Comparison of ENCODE assay signal across 8 mouse cellular contexts in the genomic region with DNA sequence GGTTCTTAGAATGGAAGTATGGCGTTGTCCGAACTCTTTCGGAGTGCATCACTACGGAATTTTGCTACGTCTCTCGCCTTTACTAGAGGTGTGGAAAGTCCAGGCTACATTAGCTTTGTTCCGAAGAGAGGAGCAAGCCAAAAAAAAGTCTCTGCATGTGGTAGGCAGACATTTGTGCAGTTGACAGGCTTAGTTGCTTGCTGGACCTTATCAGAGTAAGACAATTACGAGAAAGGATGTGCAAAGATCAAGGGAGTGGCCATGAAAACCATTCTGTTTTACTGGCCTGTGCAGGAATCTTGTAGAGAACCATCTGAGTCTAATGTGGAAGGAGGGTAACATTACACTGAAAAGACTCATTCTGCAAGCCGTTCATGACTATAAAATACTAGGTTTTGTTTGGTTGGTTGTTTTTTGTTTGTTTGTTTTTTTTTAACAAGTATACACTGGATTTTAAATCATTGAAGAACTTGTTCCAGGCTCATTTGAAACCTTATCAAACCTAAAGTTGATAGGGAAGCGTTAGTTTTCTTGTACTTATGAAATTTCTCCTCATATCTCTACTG. TPM values are rescaled to one million over a fixed set of nuclear protein-coding genes. Genes with fewer than 3 reads are reported as not detected.
DNase-seq lines count a peak whose midpoint lies in the region; ATAC-seq and TF ChIP-seq lines count a peak whose summit lies in the region.

No protein-coding gene starts in this region.

- peaks cover 2% of the 10 kb centered on the region; the same call in 1 of the 2 replicates for H3K4me1 ChIP-seq in heart, embryonic 11.5 days (ENCODE audit: control insufficient read depth, insufficient read depth, low read length)
- peaks cover 17% of the 10 kb centered on the region for H3K4me1 ChIP-seq in E14TG2a.4 (replicated peaks; ENCODE audit: low read depth, low read length)
- peaks cover 7% of the 10 kb centered on the region for H3K4me1 ChIP-seq in forebrain, embryonic 12.5 days
- H3K4me1 ChIP-seq in liver, embryonic 16.5 days (ENCODE audit: control insufficient read depth, low read depth, low read length): peaks cover 13% of the 10 kb centered on the region

- 14% methylated on average over 10 of the region's 10 CpGs for WGBS in heart, embryonic 11.5 days (ENCODE audit: insufficient replicate concordance)
- 19% methylated on average over 10 of the region's 10 CpGs for WGBS in forebrain, embryonic 12.5 days
- 5% methylated on average over 10 of the region's 10 CpGs for WGBS in liver, embryonic 16.5 days (ENCODE audit: insufficient replicate concordance)

- DNase-seq in heart, postnatal 14 days: no peak
- no peak for DNase-seq in adrenal gland, adult (ENCODE audit: inconsistent age in 2 of 2, low spot score in 1 of 2)
- DNase-seq in left cerebral cortex, postnatal 4 days: no peak

- intact Hi-C loops in heart, postnatal 14 days (cut with DNase I): no loop called here
- intact Hi-C loops in left cerebral cortex, postnatal 4 days (cut with DNase I): no loop called here

- TF ChIP-seq CTCF in E14TG2a.4 (conservative IDR thresholded peaks at IDR 0.05; ENCODE audit: low read length): no peak

- peak overlapping the region; percentile 79 for H3K9ac ChIP-seq in heart, embryonic 11.5 days (ENCODE audit: low read depth, low read length)
- H3K9ac ChIP-seq in forebrain, embryonic 12.5 days: peak overlapping the region; percentile 81
- peak overlapping the region; percentile 94 for H3K9ac ChIP-seq in liver, embryonic 16.5 days (ENCODE audit: low read depth, low read length)

- no peaks in the 10 kb centered on the region for H3K36me3 ChIP-seq in heart, embryonic 11.5 days (ENCODE audit: control insufficient read depth, insufficient read depth, low read length)
- H3K36me3 ChIP-seq in E14TG2a.4 (ENCODE audit: insufficient read depth, low read length): no peaks in the 10 kb centered on the region
- no peaks in the 10 kb centered on the region for H3K36me3 ChIP-seq in forebrain, embryonic 12.5 days (replicated peaks)
- H3K36me3 ChIP-seq in liver, embryonic 16.5 days (ENCODE audit: control insufficient read depth, insufficient read depth): no peaks in the 10 kb centered on the region

- peak overlapping the region; percentile 72 for H3K4me2 ChIP-seq in heart, embryonic 11.5 days
- H3K4me2 ChIP-seq in forebrain, embryonic 12.5 days: peak overlapping the region; percentile 80
- H3K4me2 ChIP-seq in liver, embryonic 16.5 days (ENCODE audit: low read depth, low read length): peak overlapping the region; percentile 88

- H3K9me3 ChIP-seq in heart, embryonic 11.5 days (replicated peaks; ENCODE audit: control insufficient read depth, low read length): no peaks in the 10 kb centered on the region
- H3K9me3 ChIP-seq in E14TG2a.4 (ENCODE audit: low read length): no peaks in the 10 kb centered on the region
- no peaks in the 10 kb centered on the region for H3K9me3 ChIP-seq in forebrain, embryonic 12.5 days
- no peaks in the 10 kb centered on the region for H3K9me3 ChIP-seq in liver, embryonic 16.5 days (replicated peaks; ENCODE audit: control insufficient read depth, low read length)

- peak overlapping the region; percentile 86; the same call in 1 of the 2 replicates for H3K27ac ChIP-seq in heart, embryonic 11.5 days (ENCODE audit: low read depth, low read length)
- H3K27ac ChIP-seq in forebrain, embryonic 12.5 days: no peak overlapping the region
- peak overlapping the region; percentile 90 for H3K27ac ChIP-seq in liver, embryonic 16.5 days (ENCODE audit: low read length)

- H3K4me3 ChIP-seq in heart, embryonic 11.5 days (ENCODE audit: low read depth, low read length): peak overlapping the region; percentile 72
- peak overlapping the region; percentile 100 for H3K4me3 ChIP-seq in E14TG2a.4 (replicated peaks; ENCODE audit: low read length)
- peak overlapping the region; percentile 98 for H3K4me3 ChIP-seq in forebrain, embryonic 12.5 days (replicated peaks)
- peak overlapping the region; percentile 96 for H3K4me3 ChIP-seq in liver, embryonic 16.5 days (ENCODE audit: low read depth, low read length)

- no peak for ATAC-seq in heart, embryonic 11.5 days (replicated peaks; ENCODE audit: insufficient number of reproducible peaks, low FRiP score, low TSS enrichment)
- ATAC-seq in forebrain, embryonic 12.5 days (ENCODE audit: low FRiP score): no peak
- no peak for ATAC-seq in liver, embryonic 16.5 days (ENCODE audit: low read depth)
- no peak for ATAC-seq in monocyte, adult 5-6 weeks (replicated peaks; ENCODE audit: insufficient number of reproducible peaks, low FRiP score, low TSS enrichment, poor library complexity, severe bottlenecking)

- H3K27me3 ChIP-seq in heart, embryonic 11.5 days (ENCODE audit: control insufficient read depth, insufficient read depth, low read length): no peaks in the 10 kb centered on the region
- no peaks in the 10 kb centered on the region for H3K27me3 ChIP-seq in E14TG2a.4 (ENCODE audit: insufficient read depth, low read length)
- no peaks in the 10 kb centered on the region for H3K27me3 ChIP-seq in forebrain, embryonic 12.5 days
- no peaks in the 10 kb centered on the region for H3K27me3 ChIP-seq in liver, embryonic 16.5 days (ENCODE audit: control insufficient read depth, insufficient read depth, low read depth, low read length)

RNA-seq across cellular contexts. Expression of a gene that starts 0.8 kb away (rescaled TPM):
- polyA plus RNA-seq in heart, embryonic 11.5 days (2014; fragmentation: Nextera tagmentation; extraction: Ambion mirVana): 7.6 and 7.9 TPM in 2 replicates
- total RNA-seq in heart, postnatal 14 days (2021): 10 to 100 TPM; 24.4 to 29.0 TPM
- polyA plus RNA-seq in forebrain, embryonic 12.5 days (2016; fragmentation: Nextera tagmentation; extraction: Ambion mirVana): 11.3 and 12.1 TPM in 2 replicates
- polyA plus RNA-seq in liver, embryonic 16.5 days (2015; fragmentation: Nextera tagmentation; extraction: Ambion mirVana): 3.5 and 4.2 TPM in 2 replicates
- 87.3 to 90.8 TPM (median 90.0 TPM) in 3 replicates for total RNA-seq in monocyte, adult 5-6 weeks (2017)
- total RNA-seq in left cerebral cortex, postnatal 4 days (2021): 10 to 100 TPM; 56.1 to 57.1 TPM

RNA-seq across cellular contexts. Expression of a gene that starts 0.9 kb away (rescaled TPM):
- 4.9 and 5.4 TPM in 2 replicates for polyA plus RNA-seq in heart, embryonic 11.5 days (2014; fragmentation: Nextera tagmentation; extraction: Ambion mirVana)
- total RNA-seq in heart, postnatal 14 days (2021): 10 to 100 TPM; 11.4 to 11.6 TPM
- 4.7 and 5.2 TPM in 2 replicates for polyA plus RNA-seq in forebrain, embryonic 12.5 days (2016; fragmentation: Nextera tagmentation; extraction: Ambion mirVana)
- polyA plus RNA-seq in liver, embryonic 16.5 days (2015; fragmentation: Nextera tagmentation; extraction: Ambion mirVana): 4.3 and 4.5 TPM in 2 replicates
- total RNA-seq in monocyte, adult 5-6 weeks (2017): 5.4 to 6.6 TPM (median 6.4 TPM) in 3 replicates
- 1 to 10 TPM; 6.5 to 7.3 TPM for total RNA-seq in left cerebral cortex, postnatal 4 days (2021)
